9 mouse cellular contexts compared by ENCODE assay signal in the genomic region with DNA sequence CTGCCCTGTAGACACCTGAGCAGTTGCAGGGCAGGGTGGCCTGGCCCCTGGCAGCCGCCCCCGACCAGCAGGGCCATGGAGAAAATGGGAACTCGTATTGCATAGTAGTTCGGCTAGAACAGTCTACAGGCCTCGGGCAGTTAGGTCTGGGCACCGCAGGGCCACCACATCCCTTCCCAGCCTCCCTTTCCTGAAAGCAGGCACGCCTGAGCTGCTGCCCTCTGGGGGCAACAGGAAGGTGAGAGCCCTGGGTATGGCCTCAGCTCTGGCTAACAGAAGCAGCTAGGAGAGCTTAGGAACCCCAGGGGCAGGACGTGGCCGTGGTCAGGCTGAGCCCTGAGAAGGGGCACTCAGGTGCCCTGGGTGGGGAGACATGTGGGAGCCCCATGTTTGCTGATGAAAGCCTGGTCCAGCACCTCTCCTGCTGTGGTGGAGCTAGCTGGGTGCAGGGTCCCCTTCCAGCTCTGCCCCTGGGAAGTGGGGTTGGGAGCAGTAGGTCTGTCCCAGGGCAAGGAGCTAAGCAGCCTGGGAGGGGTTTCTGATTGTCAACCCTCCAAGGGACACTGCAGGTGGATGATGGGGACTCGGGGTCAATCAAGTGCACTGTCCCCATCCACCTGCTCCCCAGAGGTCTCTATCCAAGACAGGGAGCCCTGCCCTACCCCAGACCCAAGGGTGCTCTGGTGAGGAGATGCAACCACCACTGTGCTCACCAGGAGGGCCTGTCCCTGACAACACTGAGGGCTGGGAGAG. TPM values are rescaled to one million over a fixed set of nuclear protein-coding genes. Genes with fewer than 3 reads are reported as not detected.
A peak's percentile ranks its signal among the peaks of the same experiment; 100 is the strongest.
DNase-seq lines count a peak whose midpoint lies in the region; ATAC-seq lines count a peak whose summit lies in the region.
"Had no signal": no experiment of that assay in that cellular context is flagged by ENCODE, and none has a peak within 500 bp of the region (broad histone marks: within the 10 kb centered on the region; RNA-seq: fewer than 3 reads in every experiment).

No protein-coding gene starts in this region.

- DNase-seq in heart, postnatal 25 days (ENCODE audit: low spot score): no peak
- DNase-seq in 416B (ENCODE audit: low read depth): peak; percentile 68
- no peak for DNase-seq in adrenal gland, postnatal 14 days
- DNase-seq in gastrocnemius, postnatal 36 days: no peak
- no peak for DNase-seq in urinary bladder, adult 2 months (ENCODE audit: low spot score)
- DNase-seq: left cerebral cortex, postnatal 4 days had no signal

- H3K27me3 ChIP-seq in heart, embryonic 14.5 days (ENCODE audit: control insufficient read depth, insufficient read depth, low read length): no peaks in the 10 kb centered on the region
- no peaks in the 10 kb centered on the region for H3K27me3 ChIP-seq in limb, embryonic 13.5 days

- no peak for ATAC-seq in heart, embryonic 14.5 days (ENCODE audit: insufficient number of reproducible peaks, insufficient read depth, low FRiP score, low read depth)
- peak; percentile 48 for ATAC-seq in common myeloid progenitor, adult 5-6 weeks (replicated peaks; ENCODE audit: low read depth, poor library complexity, severe bottlenecking)
- no peak for ATAC-seq in limb, embryonic 13.5 days (ENCODE audit: low FRiP score, low read depth)

- WGBS in heart, embryonic 14.5 days: 72% methylated on average over 10 of the region's 10 CpGs
- 71% methylated on average over 10 of the region's 10 CpGs for WGBS in limb, embryonic 13.5 days

- no peak overlapping the region for H3K4me2 ChIP-seq in heart, embryonic 14.5 days (ENCODE audit: low read length)
- no peak overlapping the region for H3K4me2 ChIP-seq in limb, embryonic 13.5 days (replicated peaks)

- peak overlapping the region in 1 of 2 experiments; percentile 91; a peak in 2 of 4 replicates for H3K27ac ChIP-seq in heart, embryonic 14.5 days (replicated peaks in 1 of 2; ENCODE audit: control insufficient read depth in 1 of 2, insufficient read depth in 1 of 2, low read depth in 2 of 2, low read length in 2 of 2)
- peak overlapping the region; percentile 6; the same call in 1 of the 2 replicates for H3K27ac ChIP-seq in limb, embryonic 13.5 days

- no peaks in the 10 kb centered on the region for H3K9me3 ChIP-seq in heart, embryonic 14.5 days (ENCODE audit: control insufficient read depth, low read length)
- H3K9me3 ChIP-seq in limb, embryonic 13.5 days: no peaks in the 10 kb centered on the region

- H3K36me3 ChIP-seq in heart, embryonic 14.5 days (ENCODE audit: control insufficient read depth, insufficient read depth, low read length): peaks cover 58% of the 10 kb centered on the region
- H3K36me3 ChIP-seq in limb, embryonic 13.5 days: peaks cover 58% of the 10 kb centered on the region

- H3K4me3 ChIP-seq in heart, embryonic 14.5 days (ENCODE audit: control insufficient read depth in 1 of 2, insufficient read depth in 1 of 2, low read depth in 1 of 2, low read length in 2 of 2): no peak overlapping the region
- no peak overlapping the region for H3K4me3 ChIP-seq in limb, embryonic 13.5 days

- intact Hi-C loops in heart, postnatal 25 days (cut with DNase I): no loop called here
- intact Hi-C loops in gastrocnemius, postnatal 36 days (cut with DNase I): no loop called here

- peaks cover 22 to 45% of the 10 kb centered on the region in 2 experiments for H3K4me1 ChIP-seq in heart, embryonic 14.5 days (ENCODE audit: control insufficient read depth in 2 of 2, insufficient read depth in 2 of 2, low read length in 2 of 2)
- peaks cover 33% of the 10 kb centered on the region for H3K4me1 ChIP-seq in limb, embryonic 13.5 days

- H3K9ac ChIP-seq in heart, embryonic 14.5 days (ENCODE audit: low read length): 0 out of 2 replicates have a peak overlapping the region, but pooled peaks have one; percentile 70
- H3K9ac ChIP-seq in limb, embryonic 13.5 days: peak overlapping the region; percentile 31; the same call in 1 of the 2 replicates

RNA-seq across cellular contexts. Expression of gene Btbd2, which starts 9.3 kb away (rescaled TPM):
- polyA plus RNA-seq in heart, embryonic 14.5 days (2014; fragmentation: Nextera tagmentation; extraction: Ambion mirVana): 49.4 and 53.8 TPM in 2 replicates
- total RNA-seq in heart, postnatal 25 days (2021): 10 to 100 TPM; 41.5 to 45.8 TPM
- 19.2 and 27.1 TPM in 2 replicates for total RNA-seq in common myeloid progenitor, adult 5-6 weeks (2017)
- 77.8 and 83.5 TPM in 2 replicates for polyA plus RNA-seq in limb, embryonic 13.5 days (2015; fragmentation: Nextera tagmentation; extraction: Ambion mirVana)
- 53.5 and 58.0 TPM in 2 replicates for total RNA-seq in adrenal gland, postnatal 14 days (2021)
- 10 to 100 TPM; 32.1 to 33.5 TPM for total RNA-seq in gastrocnemius, postnatal 36 days (2021)
- polyA plus RNA-seq in urinary bladder, adult 2 months (2012; rRNA removed): 36.5 and 48.5 TPM in 2 replicates

RNA-seq across cellular contexts. Expression of gene Mknk2, which starts 11.8 kb away (rescaled TPM):
- polyA plus RNA-seq in heart, embryonic 14.5 days (2014; fragmentation: Nextera tagmentation; extraction: Ambion mirVana): 69.5 and 82.7 TPM in 2 replicates
- total RNA-seq in heart, postnatal 25 days (2021): 100 to 1,000 TPM; 158 to 181 TPM
- 37.5 and 55.6 TPM in 2 replicates for total RNA-seq in common myeloid progenitor, adult 5-6 weeks (2017)
- polyA plus RNA-seq in limb, embryonic 13.5 days (2015; fragmentation: Nextera tagmentation; extraction: Ambion mirVana): 86.1 and 87.8 TPM in 2 replicates
- total RNA-seq in adrenal gland, postnatal 14 days (2021): 224 and 226 TPM in 2 replicates
- 100 to 1,000 TPM; 216 to 227 TPM for total RNA-seq in gastrocnemius, postnatal 36 days (2021)
- polyA plus RNA-seq in urinary bladder, adult 2 months (2012; rRNA removed): 129 and 137 TPM in 2 replicates

RNA-seq across cellular contexts. Expression of gene Mob3a, which starts 35.6 kb away (rescaled TPM):
- polyA plus RNA-seq in heart, embryonic 14.5 days (2014; fragmentation: Nextera tagmentation; extraction: Ambion mirVana): 19.1 and 22.3 TPM in 2 replicates
- 1 to 10 TPM; 8.2 to 8.9 TPM for total RNA-seq in heart, postnatal 25 days (2021)
- total RNA-seq in common myeloid progenitor, adult 5-6 weeks (2017): 42.9 and 49.3 TPM in 2 replicates
- 55.3 and 55.7 TPM in 2 replicates for polyA plus RNA-seq in limb, embryonic 13.5 days (2015; fragmentation: Nextera tagmentation; extraction: Ambion mirVana)
- total RNA-seq in adrenal gland, postnatal 14 days (2021): 12.8 and 24.1 TPM in 2 replicates
- 1 to 10 TPM; 3.4 to 3.6 TPM for total RNA-seq in gastrocnemius, postnatal 36 days (2021)
- 24.5 and 29.1 TPM in 2 replicates for polyA plus RNA-seq in urinary bladder, adult 2 months (2012; rRNA removed)

RNA-seq across cellular contexts. Expression of gene Izumo4, which starts 35.8 kb away (rescaled TPM):
- 3.5 and 7.0 TPM in 2 replicates for polyA plus RNA-seq in heart, embryonic 14.5 days (2014; fragmentation: Nextera tagmentation; extraction: Ambion mirVana)
- 1 to 10 TPM; 2.6 to 3.4 TPM for total RNA-seq in heart, postnatal 25 days (2021)
- total RNA-seq in common myeloid progenitor, adult 5-6 weeks (2017): 6.4 and 10.4 TPM in 2 replicates
- 24.2 and 25.6 TPM in 2 replicates for polyA plus RNA-seq in limb, embryonic 13.5 days (2015; fragmentation: Nextera tagmentation; extraction: Ambion mirVana)
- total RNA-seq in adrenal gland, postnatal 14 days (2021): 12.1 and 12.6 TPM in 2 replicates
- 1 to 10 TPM; 1.2 to 2.7 TPM for total RNA-seq in gastrocnemius, postnatal 36 days (2021)
- 68.7 and 88.2 TPM in 2 replicates for polyA plus RNA-seq in urinary bladder, adult 2 months (2012; rRNA removed)

RNA-seq across cellular contexts. Expression of gene Csnk1g2, which starts 43.5 kb away (rescaled TPM):
- 64.8 and 65.0 TPM in 2 replicates for polyA plus RNA-seq in heart, embryonic 14.5 days (2014; fragmentation: Nextera tagmentation; extraction: Ambion mirVana)
- 100 to 1,000 TPM; 116 TPM for total RNA-seq in heart, postnatal 25 days (2021)
- total RNA-seq in common myeloid progenitor, adult 5-6 weeks (2017): 132 and 167 TPM in 2 replicates
- polyA plus RNA-seq in limb, embryonic 13.5 days (2015; fragmentation: Nextera tagmentation; extraction: Ambion mirVana): 148 and 159 TPM in 2 replicates
- total RNA-seq in adrenal gland, postnatal 14 days (2021): 105 and 108 TPM in 2 replicates
- 10 to 100 TPM; 84.0 to 90.0 TPM for total RNA-seq in gastrocnemius, postnatal 36 days (2021)
- polyA plus RNA-seq in urinary bladder, adult 2 months (2012; rRNA removed): 153 and 158 TPM in 2 replicates
